Mouse (Mus musculus) left cerebral cortex, postnatal 25 days (tissue): Measurements from ENCODE around the gene Zkscan16. TPM values are rescaled to one million over a fixed set of nuclear protein-coding genes. Genes with fewer than 3 reads are reported as not detected.
A peak's percentile ranks its signal among the peaks of the same experiment; 100 is the strongest.

Experiments
- DNase-seq, 2 experiments: peaks; one replicate each; pipeline ENCODE4 v3.0.0; 2022; ENCODE audit warnings: low spot score in 2 of 2, mixed read lengths in 1 of 2
- intact Hi-C: fragments of 180-260 bp; cut with DNase I; formaldehyde crosslinking; loops from one replicate; pipeline ENCODE4 v1.15.1; 2025
- total RNA-seq, 2 experiments: library from RNA; stranded (reverse); gene quantifications; 2 replicates each; pipeline ENCODE4 v1.2.3; 2021

The Zkscan16 gene
- total RNA-seq, 2 experiments from 2014 or later: 40.1 to 42.0 TPM

DNA sequence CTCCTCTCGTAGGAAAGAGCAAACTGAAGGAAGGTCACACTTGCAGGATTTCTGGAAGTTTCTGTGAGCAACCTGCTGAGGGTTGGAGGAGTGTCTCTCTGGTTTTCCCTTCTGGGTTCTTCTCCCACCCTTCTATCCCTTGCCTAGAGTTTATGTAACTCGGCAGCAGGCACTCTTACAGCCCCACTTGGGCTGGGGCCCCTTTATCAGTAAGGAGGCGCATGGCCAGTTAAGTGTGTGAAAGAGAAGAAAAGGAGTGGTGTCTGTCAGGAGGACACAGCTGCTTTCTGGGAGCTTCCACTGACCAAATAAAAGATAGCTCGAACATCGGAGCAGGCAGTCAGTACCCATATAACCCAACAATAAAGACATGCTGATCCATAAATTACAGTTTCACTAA is 48.8 kb downstream of the Zkscan16 start:
- no peak for DNase-seq
- intact Hi-C loops: no loop called here

DNA sequence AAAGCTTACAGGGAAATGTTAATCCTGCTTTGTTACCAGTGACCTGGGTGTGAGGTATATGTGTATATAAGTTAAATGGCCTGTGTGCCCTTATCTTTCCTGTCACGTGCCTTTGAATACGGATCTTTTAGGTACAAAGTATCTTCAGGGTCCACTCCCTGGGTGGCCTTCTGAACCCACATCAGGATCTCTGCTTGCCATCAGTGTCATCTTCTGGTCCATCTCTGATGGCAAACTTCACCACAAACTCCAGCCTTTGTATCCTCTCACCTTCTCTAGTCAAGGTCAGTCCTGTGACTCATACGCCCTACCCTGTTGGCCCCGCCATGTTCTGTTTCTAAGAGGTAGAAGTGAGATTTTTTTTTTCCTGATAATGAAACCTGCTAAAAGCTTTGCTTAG is 51.3 kb downstream of the Zkscan16 start, which contains the start of gene Dnajc25:
Gene Dnajc25, plus strand, starts transcription at position 301 of the 400 bp plus-strand sequence.
- intact Hi-C loops: no loop called here
- DNase-seq: no peak

DNA sequence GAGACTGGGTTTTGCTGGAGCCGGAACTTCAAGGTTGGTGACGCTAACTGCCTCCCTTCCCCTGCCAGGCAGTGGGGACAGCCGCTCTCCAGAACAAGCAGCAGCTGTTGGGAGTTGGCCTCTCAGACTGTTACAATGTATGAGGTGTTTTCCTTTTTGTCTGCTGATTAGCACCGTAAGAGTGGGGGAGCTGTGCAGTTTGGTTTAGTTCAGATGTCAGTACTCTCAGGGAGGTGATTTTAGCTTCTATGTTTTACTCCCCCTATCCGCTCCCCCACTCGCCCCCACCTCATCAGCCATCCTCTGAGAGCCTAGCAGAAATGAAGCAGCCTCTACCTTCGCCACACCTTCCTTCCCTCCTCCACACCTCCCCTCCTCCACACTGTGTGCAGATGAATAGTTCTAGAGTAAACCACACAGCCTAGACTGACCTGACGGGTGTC is 51.8 kb downstream of the Zkscan16 start:
- DNase-seq: no peak
- intact Hi-C loops: no loop called here

DNA sequence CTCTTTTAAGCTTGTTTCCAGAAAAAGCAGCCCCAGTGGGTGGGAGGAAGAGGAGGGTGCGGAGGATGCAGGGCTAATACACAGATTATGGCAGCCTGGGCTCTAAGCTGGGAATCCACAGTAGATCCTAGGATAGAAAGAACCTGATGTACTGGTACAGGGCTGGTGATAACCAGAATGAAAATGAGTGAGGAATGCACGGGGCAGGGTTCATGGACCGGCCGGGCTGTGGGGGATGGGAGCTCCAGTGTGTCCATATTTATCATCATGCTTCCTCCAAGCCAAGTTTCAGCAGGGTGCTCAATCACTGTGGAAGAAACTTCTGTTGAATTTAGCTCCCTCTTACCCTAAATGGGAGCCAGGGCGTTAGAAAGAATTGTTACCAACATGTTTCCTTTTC is 53.7 kb downstream of the Zkscan16 start:
- no peak for DNase-seq
- intact Hi-C loops: no loop called here

- no peak for DNase-seq
- intact Hi-C loops: no loop called here
Measured at GRCm38 (mm10) chr4:58998688-58999087, 55.3 kb downstream of the Zkscan16 start.

DNA sequence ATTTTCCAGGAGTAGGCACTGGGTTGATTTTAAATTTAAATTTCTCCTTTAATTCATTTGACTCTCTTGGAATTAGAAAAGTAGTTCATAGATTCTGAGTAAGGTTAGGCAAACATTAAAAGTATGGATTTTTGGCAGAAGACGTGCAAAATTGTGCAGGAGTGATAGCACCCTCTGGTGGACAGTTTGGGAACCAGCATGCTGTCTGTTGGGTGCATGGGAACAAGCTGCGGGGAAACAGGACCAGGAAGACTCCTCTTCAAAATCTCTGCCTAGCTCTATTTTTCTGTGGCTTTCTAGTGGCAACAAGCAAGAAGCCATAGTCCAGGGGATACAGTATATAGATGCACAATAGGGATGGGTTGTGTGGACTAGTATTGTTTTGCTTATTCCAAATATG is 56.3 kb downstream of the Zkscan16 start:
- intact Hi-C loops: loop anchor here (5.0 kb wide), 1 partner anchor 38 kb away; the partner anchor contains the start of gene Gng10
- peak; percentile 68 to 85 for DNase-seq

DNA sequence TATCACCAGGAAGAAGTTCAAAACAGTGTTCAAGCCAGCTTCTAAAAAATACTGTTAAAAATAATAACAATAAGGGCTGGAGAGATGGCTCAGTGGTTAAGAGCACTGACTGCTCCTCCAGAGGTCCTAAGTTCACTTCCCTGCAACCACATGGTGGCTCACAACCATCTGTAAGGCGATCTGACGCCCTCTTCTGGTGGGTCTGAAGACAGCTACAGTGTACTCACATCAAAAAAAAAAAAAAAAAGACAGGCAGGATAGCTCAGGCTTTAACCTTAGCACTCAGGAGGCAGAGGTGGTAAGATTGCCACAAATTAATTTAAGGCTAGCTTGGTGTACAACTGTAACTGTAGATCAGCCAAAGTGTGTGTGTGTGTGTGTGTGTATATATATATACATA is 57.2 kb downstream of the Zkscan16 start:
- no peak for DNase-seq
- intact Hi-C loops: loop anchor here (5.0 kb wide), 1 partner anchor 37 kb away; the partner anchor contains the start of gene Gng10

DNA sequence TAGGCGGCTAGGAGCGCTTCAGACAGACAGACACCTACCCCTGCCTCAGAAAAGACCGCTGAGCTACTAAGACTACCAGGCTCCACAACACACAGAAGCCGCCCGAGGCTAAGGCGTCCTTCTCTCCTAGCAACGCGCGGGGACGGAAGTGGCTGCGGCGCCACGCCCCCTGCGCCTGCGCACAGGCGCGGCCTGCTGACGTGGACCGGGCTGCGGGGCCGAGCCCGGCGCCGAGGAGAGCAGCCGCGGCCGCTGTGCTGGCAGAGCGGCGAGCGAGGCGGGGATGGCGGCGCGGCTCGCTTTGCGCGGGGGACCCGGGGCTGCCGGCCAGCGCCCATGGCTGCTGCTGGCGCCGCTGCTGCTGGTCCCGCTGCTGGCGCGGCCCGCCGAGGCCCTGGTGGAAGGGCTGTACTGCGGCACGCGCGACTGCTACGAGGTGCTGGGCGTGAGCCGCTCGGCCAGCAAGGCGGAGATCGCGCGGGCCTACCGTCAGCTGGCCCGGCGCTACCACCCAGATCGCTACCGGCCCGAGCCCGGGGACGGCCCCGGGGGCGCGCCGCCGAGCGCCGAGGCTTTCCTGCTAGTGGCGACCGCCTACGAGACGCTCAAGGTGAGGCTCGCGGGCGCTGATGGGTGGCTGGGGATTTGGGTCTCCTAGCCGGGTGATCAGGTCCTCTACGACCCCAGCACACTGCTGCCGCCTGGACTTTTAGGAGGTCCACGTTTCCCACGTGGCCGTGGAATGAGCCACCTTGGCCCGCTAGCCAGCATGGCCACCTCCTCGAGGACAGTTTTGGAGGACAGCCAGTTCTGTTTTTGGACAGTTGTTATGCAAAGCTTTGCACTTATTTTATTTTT is 59.7 kb downstream of the Zkscan16 start, which contains the start of gene Gm20503:
Gene Gm20503, plus strand, starts transcription at position 263 of the 858 bp plus-strand sequence.
- intact Hi-C loops: loop anchor here (5.0 kb wide), 1 partner anchor 34 kb away; the partner anchor contains the start of gene Gng10
- peak; percentile 93 to 94 for DNase-seq

DNA sequence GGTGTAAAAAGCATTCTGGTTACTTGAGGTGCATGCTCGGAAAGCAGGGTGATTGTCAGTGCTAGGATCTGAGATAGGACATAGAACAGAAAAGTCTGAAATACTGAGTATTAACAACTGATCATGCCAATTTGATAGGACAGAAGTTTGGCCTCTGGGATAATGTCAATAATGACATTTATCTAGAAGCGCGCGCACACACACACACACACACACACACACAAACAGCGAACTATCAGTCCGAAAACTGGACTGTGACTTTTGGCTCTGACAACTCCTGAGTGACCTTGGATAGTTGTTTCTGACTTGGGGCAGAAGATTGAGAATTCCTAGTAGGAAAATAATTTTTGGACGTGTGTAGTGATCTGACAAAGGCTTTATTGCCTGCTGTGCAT is 60.4 kb downstream of the Zkscan16 start:
- intact Hi-C loops: loop anchor here (5.0 kb wide), 1 partner anchor 33 kb away; the partner anchor contains the start of gene Gng10
- DNase-seq: no peak

DNA sequence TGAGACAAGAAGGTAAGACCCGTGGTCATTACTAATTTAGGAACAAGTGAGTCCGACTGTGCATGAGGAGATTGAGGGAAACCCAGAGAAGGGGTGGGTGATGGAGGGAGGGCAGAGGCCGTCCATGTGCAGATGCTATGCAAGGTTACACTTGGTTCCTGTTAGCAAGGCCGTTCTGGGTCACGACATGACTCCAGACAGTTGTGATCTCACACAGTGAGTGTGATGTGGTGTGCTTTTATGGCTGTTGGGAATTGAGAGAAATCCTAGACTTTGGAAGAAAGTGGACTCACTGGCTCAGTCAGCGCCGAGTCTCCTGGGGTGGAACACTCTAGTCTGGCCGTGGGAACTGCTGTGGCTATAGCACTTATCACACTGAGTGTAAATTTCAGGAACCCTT is 62.8 kb downstream of the Zkscan16 start:
- intact Hi-C loops: no loop called here
- no peak for DNase-seq

- intact Hi-C loops: no loop called here
Measured at GRCm38 (mm10) chr4:59007016-59007415, 63.6 kb downstream of the Zkscan16 start.

More at GRCm38 (mm10) chr4:59007016-59007415, 63.6 kb downstream of the Zkscan16 start:
- DNase-seq: no peak

Other genes with a start within 250 kb of the Zkscan16 start
- under 1 TPM; 0.14 to 0.23 TPM for gene Olfr267, start 155.9 kb upstream of the Zkscan16 start, total RNA-seq
- 100 to 1,000 TPM; 123 to 137 TPM for gene Ecpas, start 30.9 kb upstream of the Zkscan16 start, total RNA-seq
- gene Ptgr1, start 43.5 kb downstream of the Zkscan16 start, total RNA-seq: 1 to 10 TPM; 1.5 to 1.8 TPM
- 1 to 10 TPM; 4.8 to 4.9 TPM for gene Dnajc25, start 51.4 kb downstream of the Zkscan16 start, total RNA-seq
- 1 to 10 TPM; 1.5 to 2.4 TPM for gene Gm20503, start 59.6 kb downstream of the Zkscan16 start, total RNA-seq
- gene Gng10, start 91.5 kb downstream of the Zkscan16 start, total RNA-seq: 10 to 100 TPM; 75.6 to 77.4 TPM
- gene AI481877, start 195.4 kb downstream of the Zkscan16 start, total RNA-seq: not detected
- 10 to 100 TPM; 90.6 to 90.9 TPM for gene Ugcg, start 245.6 kb downstream of the Zkscan16 start, total RNA-seq